Mouse (Mus musculus) limb, embryonic 14.5 days (tissue): ENCODE measurements around the gene AC161166.1. TPM values are rescaled to one million over a fixed set of nuclear protein-coding genes. Genes with fewer than 3 reads are reported as not detected.

Experiments
- ATAC-seq: fragments of 200-750 bp; cut with Nextera tagmentation; 2 replicates; pipeline ENCODE4 v1.8.0; 2017; ENCODE audit warnings: low read depth, moderate number of reproducible peaks, moderate TSS enrichment; ENCODE audit not compliant: low FRiP score
- DNase-seq: peaks from one replicate; pipeline ENCODE4 v3.0.0-alpha.2; 2015; ENCODE audit warnings: low spot score
- H3K27ac ChIP-seq: fragments of 300-500 bp; sonication (generic); replicated peaks from 2 replicates; pipeline ENCODE4 v1.5.1; 2014; ENCODE audit warnings: low read depth, mild to moderate bottlenecking, low read length, moderate library complexity, mixed read lengths
- H3K27me3 ChIP-seq: fragments of 300-500 bp; sonication (generic); 2 replicates; pipeline ENCODE4 v1.6.1; 2014; ENCODE audit warnings: low read length, mixed read lengths; ENCODE audit not compliant: control insufficient read depth, insufficient read depth
- H3K36me3 ChIP-seq: fragments of 300-500 bp; sonication (generic); 2 replicates; pipeline ENCODE4 v1.6.1; 2014; ENCODE audit warnings: mild to moderate bottlenecking, low read length, moderate library complexity, mixed read lengths; ENCODE audit not compliant: control insufficient read depth, insufficient read depth
- H3K4me1 ChIP-seq: fragments of 300-500 bp; sonication (generic); 2 replicates; pipeline ENCODE4 v1.6.1; 2014; ENCODE audit warnings: antibody characterized with exemption, low read length, mixed read lengths; ENCODE audit not compliant: control insufficient read depth, insufficient read depth
- H3K4me2 ChIP-seq: fragments of 300-500 bp; sonication (generic); replicated peaks from 2 replicates; pipeline ENCODE4 v1.6.1; 2014; ENCODE audit warnings: low read depth, mild to moderate bottlenecking, low read length, moderate library complexity; ENCODE audit not compliant: severe bottlenecking
- H3K4me3 ChIP-seq: fragments of 300-500 bp; sonication (generic); replicated peaks from 2 replicates; pipeline ENCODE4 v1.5.1; 2014; ENCODE audit warnings: low read length
- H3K9ac ChIP-seq: fragments of 300-500 bp; sonication (generic); 2 replicates; pipeline ENCODE4 v1.6.1; 2014; ENCODE audit warnings: mild to moderate bottlenecking, low read depth, low read length, moderate library complexity; ENCODE audit not compliant: severe bottlenecking
- H3K9me3 ChIP-seq: fragments of 300-500 bp; sonication (generic); 2 replicates; pipeline ENCODE4 v1.6.1; 2016; ENCODE audit warnings: low read length; ENCODE audit not compliant: control insufficient read depth
- POLR2A ChIP-seq: fragments of 200-500 bp; IDR thresholded peaks from 2 replicates; pipeline ENCODE4 v1.8.0; 2012; ENCODE audit warnings: inconsistent platforms, mild to moderate bottlenecking, moderate library complexity, borderline replicate concordance; ENCODE audit not compliant: insufficient read depth, insufficient read length; ENCODE audit errors: extremely low read depth
- WGBS: fragments of 180-500 bp; shearing (Covaris S2); extraction: QIAGEN DNeasy Blood & Tissue Kit; methylation state at CpG from one replicate; pipeline ENCODE4 v1.1.7; 2014; 5-methylcytosine and 5-hydroxymethylcytosine counted together
- polyA plus RNA-seq, 2 experiments: library from polyadenylated mRNA; depleted of rRNA in 1 of 2; stranded (reverse) in 1 of 2; unstranded in 1 of 2; fragments of >200 nt; fragmentation: Nextera tagmentation in 1 of 2; extraction: Ambion mirVana in 1 of 2; gene quantifications; 2 replicates each; pipeline versions ENCODE4 v1.2.1 to v1.2.3; 2012 to 2014

Gene AC161166.1
- polyA plus RNA-seq, 2 experiments: 0.19 TPM; not detected in 1

DNA sequence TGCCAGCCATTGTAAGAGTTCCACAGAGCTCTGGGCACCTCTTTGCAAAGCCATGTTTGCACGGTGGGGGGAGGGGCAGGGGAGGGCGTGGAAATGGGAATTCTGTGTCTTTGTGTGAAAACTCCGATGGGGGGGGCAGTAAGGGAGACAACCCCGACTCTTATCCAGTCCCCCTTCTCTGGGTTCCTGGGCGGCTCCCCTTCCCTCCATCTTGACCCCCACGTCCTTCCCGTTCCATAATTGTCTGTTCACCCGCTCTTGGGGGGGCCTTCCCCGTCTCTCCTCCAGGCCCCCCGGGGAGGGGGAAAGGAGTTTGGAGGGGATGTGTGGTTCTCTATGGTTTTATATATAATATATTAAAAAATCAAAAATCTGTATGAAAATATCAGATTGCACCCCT, 8.3 kb downstream of the AC161166.1 start:
- no peak for ATAC-seq
- no peak for TF ChIP-seq POLR2A
- 25% methylated on average over 10 of the region's 10 CpGs for WGBS

GRCm38 (mm10) chr7:24501492-24501891, 10.8 kb downstream of the AC161166.1 start:
- no peak overlapping the region for H3K4me3 ChIP-seq
- 44% methylated on average over 21 of the region's 21 CpGs for WGBS
- TF ChIP-seq POLR2A: no peak
- no peak for ATAC-seq
- peaks cover 20% of the 10 kb centered on the region for H3K27me3 ChIP-seq
- H3K36me3 ChIP-seq: no peaks in the 10 kb centered on the region
- H3K4me2 ChIP-seq: no peak overlapping the region
- no peak overlapping the region for H3K9ac ChIP-seq
- H3K9me3 ChIP-seq: peaks cover 4% of the 10 kb centered on the region; the same call in 1 of the 2 replicates
- DNase-seq: no peak
- H3K27ac ChIP-seq: no peak overlapping the region
- H3K4me1 ChIP-seq: peaks cover 15% of the 10 kb centered on the region

More for the DNA sequence above, 8.3 kb downstream of the AC161166.1 start:
- DNase-seq: no peak
- H3K4me3 ChIP-seq: no peak overlapping the region
- no peak overlapping the region for H3K27ac ChIP-seq
- peaks cover 4% of the 10 kb centered on the region; the same call in 1 of the 2 replicates for H3K9me3 ChIP-seq
- no peak overlapping the region for H3K4me2 ChIP-seq
- H3K36me3 ChIP-seq: no peaks in the 10 kb centered on the region
- H3K9ac ChIP-seq: no peak overlapping the region
- H3K27me3 ChIP-seq: peaks cover 15% of the 10 kb centered on the region
- peaks cover 15% of the 10 kb centered on the region for H3K4me1 ChIP-seq

- ATAC-seq (no peak), DNase-seq (peak; percentile 17)
- Histone ChIP-seq H3K4me1 (peaks cover 11% of the 10 kb centered on the region), H3K36me3 (no peaks in the 10 kb centered on the region), H3K27ac (no peak overlapping the region), H3K9ac (no peak overlapping the region), H3K27me3 (peaks cover 20% of the 10 kb centered on the region), H3K9me3 (peaks cover 4% of the 10 kb centered on the region; the same call in 1 of the 2 replicates), H3K4me3 (no peak overlapping the region), H3K4me2 (no peak overlapping the region)
- WGBS: 34% methylated on average over 7 of the region's 7 CpGs
- TF ChIP-seq POLR2A: no peak
Measured at GRCm38 (mm10) chr7:24500929-24501328, 11.3 kb downstream of the AC161166.1 start.

GRCm38 (mm10) chr7:24499856-24500577, 12.2 kb downstream of the AC161166.1 start:
- 12% methylated on average over 41 of the region's 43 CpGs for WGBS
- Histone ChIP-seq H3K9ac (peak overlapping the region; percentile 45; the same call in 1 of the 2 replicates), H3K36me3 (no peaks in the 10 kb centered on the region), H3K27me3 (peaks cover 20% of the 10 kb centered on the region), H3K4me2 (peak overlapping the region; percentile 56), H3K9me3 (peaks cover 4% of the 10 kb centered on the region; the same call in 1 of the 2 replicates), H3K27ac (no peak overlapping the region), H3K4me3 (peak overlapping the region; percentile 38), H3K4me1 (peaks cover 3% of the 10 kb centered on the region; the same call in 1 of the 2 replicates)
- ATAC-seq (peak; percentile 42), DNase-seq (peak; percentile 63)
- TF ChIP-seq POLR2A: no peak

DNA sequence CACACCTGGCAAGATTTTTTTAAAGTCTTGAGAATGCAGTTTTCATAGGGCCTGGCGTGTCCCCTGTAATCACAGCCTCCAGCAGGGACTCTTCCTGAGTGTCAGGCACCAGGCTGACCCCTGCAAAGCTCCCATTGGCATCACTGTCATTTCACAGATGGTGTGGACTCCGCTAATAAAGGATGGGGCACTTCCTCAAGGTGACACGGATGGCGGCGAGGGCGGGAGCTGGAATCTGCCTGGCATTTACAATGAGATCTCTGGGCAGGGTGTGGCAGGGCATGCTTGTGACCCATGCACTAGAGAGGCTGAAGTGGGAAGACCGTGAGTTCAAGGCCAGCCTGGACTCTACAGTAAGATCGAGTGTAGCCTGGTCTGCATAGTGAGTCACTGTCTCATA, 24.0 kb downstream of the AC161166.1 start:
- 80% methylated on average over 8 of the region's 8 CpGs for WGBS
- no peak overlapping the region for H3K4me2 ChIP-seq
- no peak overlapping the region for H3K27ac ChIP-seq
- no peaks in the 10 kb centered on the region for H3K36me3 ChIP-seq
- DNase-seq (no peak), ATAC-seq (no peak)
- no peak overlapping the region for H3K4me3 ChIP-seq
- H3K4me1 ChIP-seq: no peaks in the 10 kb centered on the region
- no peaks in the 10 kb centered on the region for H3K9me3 ChIP-seq
- H3K27me3 ChIP-seq: no peaks in the 10 kb centered on the region
- no peak for TF ChIP-seq POLR2A
- no peak overlapping the region for H3K9ac ChIP-seq

GRCm38 (mm10) chr7:24487403-24487802, 24.9 kb downstream of the AC161166.1 start:
- no peak for ATAC-seq
- 27% methylated on average over 3 of the region's 3 CpGs for WGBS
- H3K4me1 ChIP-seq: no peaks in the 10 kb centered on the region
- H3K4me2 ChIP-seq: no peak overlapping the region
- no peak overlapping the region for H3K27ac ChIP-seq
- no peak for DNase-seq
- peaks cover 4% of the 10 kb centered on the region; the same call in 1 of the 2 replicates for H3K27me3 ChIP-seq
- H3K4me3 ChIP-seq: no peak overlapping the region
- H3K9me3 ChIP-seq: no peaks in the 10 kb centered on the region
- no peak overlapping the region for H3K9ac ChIP-seq
- TF ChIP-seq POLR2A: no peak
- H3K36me3 ChIP-seq: no peaks in the 10 kb centered on the region
